Mouse (Mus musculus) MEL (cell line): Measurements from ENCODE around the gene Ppp1r18. TPM values are rescaled to one million over a fixed set of nuclear protein-coding genes. Genes with fewer than 3 reads are reported as not detected.
A peak's percentile ranks its signal among the peaks of the same experiment; 100 is the strongest.

Source experiments
- DNase-seq: peaks from one replicate; pipeline ENCODE4 v3.0.0; 2011; ENCODE audit warnings: low read depth, low spot score
- H3K27ac ChIP-seq: 2 replicates; pipeline ENCODE4 v1.5.1; 2012; ENCODE audit warnings: low read depth, mild to moderate bottlenecking, control low read depth, low read length, moderate library complexity; ENCODE audit not compliant: control insufficient read depth
- H3K27me3 ChIP-seq, 2 experiments: fragments of 150-350 bp in 1 of 2; sonication (generic) in 1 of 2; 2 replicates each; pipeline ENCODE4 v1.6.1; 2012; ENCODE audit warnings: low read length in 2 of 2, mild to moderate bottlenecking in 2 of 2, improper control_type of control experiment in 1 of 2, moderate library complexity in 1 of 2; ENCODE audit not compliant: insufficient read depth in 2 of 2, control insufficient read depth in 1 of 2
- H3K36me3 ChIP-seq, 2 experiments: 2 replicates each; pipeline ENCODE4 v1.6.1; 2012 to 2014; ENCODE audit warnings: low read length in 2 of 2, improper control_type of control experiment in 1 of 2, inconsistent platforms in 1 of 2, mild to moderate bottlenecking in 1 of 2; ENCODE audit not compliant: insufficient read depth in 2 of 2, control insufficient read depth in 1 of 2
- H3K4me1 ChIP-seq, 2 experiments: fragments of 150-350 bp in 1 of 2; sonication (generic) in 1 of 2; 2 replicates each; pipeline ENCODE4 v1.6.1; 2012; ENCODE audit warnings: low read length in 2 of 2, improper control_type of control experiment in 1 of 2, mild to moderate bottlenecking in 1 of 2; ENCODE audit not compliant: insufficient read depth in 2 of 2, control insufficient read depth in 1 of 2
- H3K4me3 ChIP-seq, 2 experiments: fragments of 150-350 bp in 1 of 2; sonication (generic) in 1 of 2; 2 replicates each; pipeline ENCODE4 v1.5.1; 2012; ENCODE audit warnings: low read depth in 2 of 2, low read length in 2 of 2, mild to moderate bottlenecking in 2 of 2, moderate library complexity in 2 of 2, control low read depth in 1 of 2, improper control_type of control experiment in 1 of 2; ENCODE audit not compliant: control insufficient read depth in 1 of 2, insufficient read depth in 1 of 2
- H3K79me2 ChIP-seq: 2 replicates; pipeline ENCODE4 v1.6.1; 2012; ENCODE audit warnings: mild to moderate bottlenecking, low read length, moderate library complexity; ENCODE audit not compliant: control insufficient read depth, poor library complexity, insufficient read depth
- H3K9ac ChIP-seq: 2 replicates; pipeline ENCODE4 v1.6.1; 2012; ENCODE audit warnings: low read depth, mild to moderate bottlenecking, control low read depth, low read length, moderate library complexity; ENCODE audit not compliant: control insufficient read depth, poor library complexity, severe bottlenecking
- H3K9me3 ChIP-seq: fragments of 150-350 bp; sonication (generic); replicated peaks from 2 replicates; pipeline ENCODE4 v1.6.1; 2012; ENCODE audit warnings: mild to moderate bottlenecking, low read length, improper control_type of control experiment, moderate library complexity; ENCODE audit not compliant: insufficient read depth
- CHD1 ChIP-seq: IDR thresholded peaks from 2 replicates; pipeline ENCODE4 v1.6.1; 2012; ENCODE audit warnings: low read depth, mild to moderate bottlenecking, inconsistent platforms, low read length, improper control_type of control experiment
- EP300 ChIP-seq, 2 experiments: IDR thresholded peaks; 2 replicates each; pipeline ENCODE4 v1.6.1; 2011; ENCODE audit warnings: improper control_type of control experiment in 2 of 2, low read length in 2 of 2, low read depth in 1 of 2, mild to moderate bottlenecking in 1 of 2
- ETS1 ChIP-seq: IDR thresholded peaks from 2 replicates; pipeline ENCODE4 v1.6.1; 2012; ENCODE audit warnings: low read depth, mild to moderate bottlenecking, inconsistent platforms, low read length, improper control_type of control experiment, moderate library complexity
- GABPA ChIP-seq: IDR thresholded peaks from 2 replicates; pipeline ENCODE4 v1.6.1; 2012; ENCODE audit warnings: low read depth, mild to moderate bottlenecking, inconsistent platforms, low read length, improper control_type of control experiment, moderate library complexity
- GATA1 ChIP-seq: IDR thresholded peaks from 2 replicates; pipeline ENCODE4 v1.6.1; 2011; ENCODE audit warnings: low read depth, low read length, improper control_type of control experiment
- MAFK ChIP-seq: IDR thresholded peaks from 2 replicates; pipeline ENCODE4 v1.6.1; 2011; ENCODE audit warnings: low read depth, mild to moderate bottlenecking, low read length, improper control_type of control experiment, borderline replicate concordance
- MAX ChIP-seq: IDR thresholded peaks from 2 replicates; pipeline ENCODE4 v1.6.1; 2011; ENCODE audit warnings: low read length, improper control_type of control experiment
- MAZ ChIP-seq: IDR thresholded peaks from 2 replicates; pipeline ENCODE4 v1.6.1; 2012; ENCODE audit warnings: low read depth, mild to moderate bottlenecking, inconsistent platforms, low read length, improper control_type of control experiment
- MEF2A ChIP-seq: IDR thresholded peaks from 2 replicates; pipeline ENCODE4 v1.6.1; 2014; ENCODE audit warnings: low read depth, mild to moderate bottlenecking, inconsistent platforms, low read length, improper control_type of control experiment; ENCODE audit not compliant: poor library complexity, insufficient replicate concordance, severe bottlenecking; ENCODE audit errors: extremely low read depth
- MXI1 ChIP-seq: IDR thresholded peaks from 2 replicates; pipeline ENCODE4 v1.6.1; 2011; ENCODE audit warnings: mild to moderate bottlenecking, low read depth, low read length, improper control_type of control experiment
- MYC ChIP-seq: IDR thresholded peaks from 2 replicates; pipeline ENCODE4 v1.6.1; 2011; ENCODE audit warnings: low read depth, mild to moderate bottlenecking, low read length, improper control_type of control experiment, moderate library complexity
- NELFE ChIP-seq: IDR thresholded peaks from 2 replicates; pipeline ENCODE4 v1.6.1; 2011; ENCODE audit warnings: low read depth, low read length, improper control_type of control experiment
- NRF1 ChIP-seq: IDR thresholded peaks from 2 replicates; pipeline ENCODE4 v1.6.1; 2014; ENCODE audit warnings: low read depth, mild to moderate bottlenecking, inconsistent platforms, low read length, improper control_type of control experiment, moderate library complexity; ENCODE audit not compliant: poor library complexity, insufficient read depth, severe bottlenecking
- TCF12 ChIP-seq: IDR thresholded peaks from 2 replicates; pipeline ENCODE4 v1.6.1; 2014; ENCODE audit warnings: low read depth, mild to moderate bottlenecking, inconsistent platforms, low read length, improper control_type of control experiment, moderate library complexity
- UBTF ChIP-seq: IDR thresholded peaks from 2 replicates; pipeline ENCODE4 v1.6.1; 2012; ENCODE audit warnings: low read depth, mild to moderate bottlenecking, inconsistent platforms, low read length, improper control_type of control experiment, moderate library complexity, borderline replicate concordance; ENCODE audit not compliant: insufficient read depth
- USF2 ChIP-seq, 2 experiments: IDR thresholded peaks; 2 replicates each; pipeline ENCODE4 v1.6.1; 2011 to 2012; ENCODE audit warnings: improper control_type of control experiment in 2 of 2, low read length in 2 of 2, borderline replicate concordance in 1 of 2, inconsistent platforms in 1 of 2, low read depth in 1 of 2, mild to moderate bottlenecking in 1 of 2; ENCODE audit not compliant: insufficient read depth in 1 of 2
- ZMIZ1 ChIP-seq: IDR thresholded peaks from 2 replicates; pipeline ENCODE4 v1.6.1; 2012; ENCODE audit warnings: low read depth, mild to moderate bottlenecking, inconsistent platforms, low read length, improper control_type of control experiment, moderate library complexity
- ZNF384 ChIP-seq: IDR thresholded peaks from 2 replicates; pipeline ENCODE4 v1.6.1; 2012; ENCODE audit warnings: low read depth, mild to moderate bottlenecking, inconsistent platforms, low read length, improper control_type of control experiment
- polyA plus RNA-seq, 2 experiments: library from polyadenylated mRNA; stranded (reverse) in 1 of 2; unstranded in 1 of 2; fragments of >175 nt in 1 of 2; fragments of >200 nt in 1 of 2; gene quantifications; 2 replicates each; pipeline versions ENCODE4 v1.2.1 to v1.2.4; 2012; ENCODE audit warnings: low replicate concordance in 2 of 2, low read depth in 1 of 2; ENCODE audit not compliant: insufficient read length in 2 of 2, insufficient read depth in 1 of 2, missing spikeins in 1 of 2
- total RNA-seq: library from RNA; depleted of rRNA; stranded (reverse); fragments of 300-350 nt; gene quantifications from 2 replicates; pipeline ENCODE4 v1.2.3, GENCODE M21; 2012

Gene Ppp1r18
- total and polyA plus RNA-seq, 3 experiments = 10.1 to 36.2 TPM; not detected in 1

DNA sequence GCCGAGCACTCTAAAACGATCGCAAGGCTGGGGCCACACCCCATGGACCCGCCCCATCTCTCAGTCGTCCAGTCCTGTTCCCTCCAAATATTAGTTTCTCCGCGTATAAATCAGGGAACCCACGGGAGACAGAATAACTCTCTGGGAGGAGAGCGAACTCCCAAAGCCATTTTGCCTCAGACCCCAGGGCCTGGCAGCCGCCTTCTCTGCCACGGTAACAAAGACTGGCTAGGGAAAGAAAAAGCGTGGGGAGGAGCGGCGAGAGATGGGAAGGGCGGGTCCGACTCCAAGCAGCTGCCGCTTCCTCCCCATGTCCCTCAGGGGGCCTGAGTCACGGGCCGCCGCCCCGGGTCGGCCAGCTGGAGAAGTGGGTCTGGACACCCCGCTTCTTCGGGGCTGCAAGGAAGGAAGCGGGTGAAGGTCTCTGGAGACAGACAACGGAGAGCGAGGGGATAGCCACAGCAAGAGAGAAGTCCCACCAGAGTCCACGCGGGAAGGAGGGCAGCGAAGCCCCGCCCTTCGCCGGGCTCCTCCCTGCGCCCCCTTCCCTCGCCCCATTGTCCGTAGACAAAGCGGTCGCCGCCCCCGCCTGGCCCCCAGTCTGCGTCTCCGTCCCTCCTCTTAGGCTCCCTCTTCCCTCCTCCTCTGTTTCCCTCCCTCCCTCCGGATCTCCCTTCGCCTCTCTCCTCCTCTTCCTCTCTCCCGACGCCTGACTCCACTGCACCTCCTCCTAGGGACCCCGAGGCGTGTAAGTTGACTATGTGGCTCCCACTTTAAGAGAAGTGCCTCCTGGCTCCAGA lies at the start of gene Ppp1r18 (continued):
- TF ChIP-seq ZMIZ1 (no peak), MAZ (no peak; the same call in 1 of the 2 replicates), GABPA (no peak), NELFE (peak; percentile 25; the same call in 1 of the 2 replicates)

DNA sequence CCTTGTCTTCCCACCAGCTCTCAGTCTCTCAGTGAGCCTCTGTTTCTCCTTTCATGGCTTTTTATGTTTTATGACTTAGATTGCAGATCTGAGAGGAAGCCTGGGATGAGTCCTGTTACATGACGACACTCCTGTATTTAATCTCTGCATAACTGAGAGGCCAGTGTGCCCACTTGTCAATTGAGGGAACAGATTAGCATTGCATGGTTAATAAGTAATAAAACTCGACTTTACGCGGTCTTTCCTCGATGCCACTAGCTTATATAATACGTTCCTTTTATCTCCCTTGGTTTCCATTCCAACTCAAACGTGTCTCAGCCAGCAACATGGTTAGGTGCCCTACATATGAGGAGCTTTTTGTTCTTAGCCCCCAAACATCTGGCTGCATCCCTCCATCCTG lies 49.6 kb upstream of the Ppp1r18 start:
- H3K27me3 ChIP-seq = no peaks in the 10 kb centered on the region
- H3K9ac ChIP-seq = no peak overlapping the region
- peaks cover 7 to 32% of the 10 kb centered on the region in 2 experiments for H3K4me1 ChIP-seq
- no peak overlapping the region for H3K4me3 ChIP-seq
- H3K9me3 ChIP-seq = no peaks in the 10 kb centered on the region
- no peak overlapping the region for H3K27ac ChIP-seq
- peaks cover 0 to 23% of the 10 kb centered on the region in 2 experiments; a peak in 2 of 4 replicates for H3K36me3 ChIP-seq
- TF ChIP-seq MEF2A = no peak
- TF ChIP-seq NRF1 = no peak
- TF ChIP-seq EP300 (IDR thresholded peaks at IDR 0.05; ENCODE audit: low read depth in 1 of 2, low read length in 2 of 2) = no peak
- no peak for TF ChIP-seq TCF12
- no peak for TF ChIP-seq ETS1
- no peak for TF ChIP-seq MYC
- TF ChIP-seq MAFK = no peak
- TF ChIP-seq CHD1 = no peak
- TF ChIP-seq MXI1 = no peak
- TF ChIP-seq UBTF = no peak
- no peaks in the 10 kb centered on the region for H3K79me2 ChIP-seq
- no peak for DNase-seq

DNA sequence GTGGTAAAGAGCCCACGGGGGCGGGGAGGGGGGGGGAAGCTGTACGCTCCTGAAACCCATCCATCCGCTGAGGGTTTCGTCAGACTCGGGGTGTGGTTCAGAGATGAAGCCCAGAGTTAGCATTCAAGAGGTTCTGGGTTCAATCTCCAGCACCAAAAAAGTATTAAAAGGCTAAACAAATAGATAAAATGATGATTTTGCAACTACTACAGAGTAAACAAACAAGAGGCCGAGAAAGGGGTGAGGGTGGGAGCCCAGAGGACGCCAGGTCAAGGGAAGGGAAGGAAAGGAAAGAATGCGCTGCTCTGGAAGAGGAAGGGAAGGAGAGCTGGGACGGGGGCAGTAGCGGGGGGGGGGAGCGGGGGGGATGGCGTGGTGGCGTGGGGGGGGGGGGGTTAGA lies 48.7 kb upstream of the Ppp1r18 start:
- H3K9ac ChIP-seq = no peak overlapping the region
- H3K9me3 ChIP-seq = no peaks in the 10 kb centered on the region
- no peaks in the 10 kb centered on the region for H3K27me3 ChIP-seq
- DNase-seq = no peak
- H3K36me3 ChIP-seq = peaks cover 0 to 22% of the 10 kb centered on the region in 2 experiments; a peak in 2 of 4 replicates
- H3K4me3 ChIP-seq = no peak overlapping the region
- TF ChIP-seq USF2 (IDR thresholded peaks at IDR 0.05; ENCODE audit: borderline replicate concordance in 1 of 2, insufficient read depth in 1 of 2, low read depth in 1 of 2, low read length in 2 of 2) (no peak), MAX (no peak), GATA1 (no peak), MAFK (no peak), ZNF384 (no peak)
- peaks cover 3 to 28% of the 10 kb centered on the region in 2 experiments for H3K4me1 ChIP-seq
- H3K79me2 ChIP-seq = no peaks in the 10 kb centered on the region
- no peak overlapping the region for H3K27ac ChIP-seq
